Mouse (Mus musculus): ENCODE measurements around the gene Gas2l2.

DNA sequence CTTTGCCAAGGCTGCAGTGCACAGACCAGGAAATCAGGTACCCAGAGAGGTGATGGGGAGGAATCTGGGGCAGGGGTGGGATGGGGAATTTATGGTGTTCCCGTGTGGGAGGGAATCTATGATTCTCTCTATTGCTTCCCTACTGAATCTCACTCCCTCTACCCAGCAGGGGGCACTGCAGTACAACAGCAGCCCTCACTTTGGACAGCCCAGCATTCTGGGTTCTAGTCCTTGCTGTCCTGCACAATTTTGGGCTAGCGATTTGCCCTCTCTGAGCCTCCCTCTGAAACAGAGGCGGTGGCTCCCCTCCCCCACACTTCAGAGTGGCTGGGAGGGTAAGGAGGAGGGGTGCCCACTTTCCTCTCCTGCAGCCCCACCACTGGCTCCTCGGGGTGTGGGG is 8.9 kb downstream of the Gas2l2 start:
- no peak for TF ChIP-seq CTCF (IDR thresholded peaks at IDR 0.05; ENCODE audit: insufficient read depth, low read depth, low read length)
- no peak for TF ChIP-seq POLR2A (IDR thresholded peaks at IDR 0.05; ENCODE audit: insufficient read depth, low read depth, low read length)
